Mouse (Mus musculus) kidney, embryonic 14.5 days (tissue): Measurements from ENCODE around the gene Tmem235. TPM values are rescaled to one million over a fixed set of nuclear protein-coding genes. Genes with fewer than 3 reads are reported as not detected.

Experiments
- ATAC-seq: fragments of 200-750 bp; cut with Nextera tagmentation; 2 replicates; pipeline ENCODE4 v1.8.0; 2017; ENCODE audit warnings: moderate number of reproducible peaks, mild to moderate bottlenecking, moderate TSS enrichment, moderate library complexity; ENCODE audit not compliant: low FRiP score, low TSS enrichment
- H3K27ac ChIP-seq: fragments of 300-500 bp; sonication (generic); 2 replicates; pipeline ENCODE4 v1.5.1; 2014; ENCODE audit warnings: low read depth, mild to moderate bottlenecking, low read length, moderate library complexity, mixed read lengths
- H3K27me3 ChIP-seq: fragments of 300-500 bp; sonication (generic); 2 replicates; pipeline ENCODE4 v1.6.1; 2014; ENCODE audit warnings: mild to moderate bottlenecking, low read length; ENCODE audit not compliant: control insufficient read depth, insufficient read depth
- H3K36me3 ChIP-seq: fragments of 300-500 bp; sonication (generic); 2 replicates; pipeline ENCODE4 v1.6.1; 2014; ENCODE audit warnings: low read length, mixed read lengths; ENCODE audit not compliant: control insufficient read depth, insufficient read depth
- H3K4me1 ChIP-seq: fragments of 300-500 bp; sonication (generic); 2 replicates; pipeline ENCODE4 v1.6.1; 2014; ENCODE audit warnings: low read length, mixed read lengths; ENCODE audit not compliant: control insufficient read depth, insufficient read depth
- H3K4me2 ChIP-seq: fragments of 300-500 bp; sonication (generic); replicated peaks from 2 replicates; pipeline ENCODE4 v1.6.1; 2014; ENCODE audit warnings: low read depth, mild to moderate bottlenecking, low read length
- H3K4me3 ChIP-seq: fragments of 300-500 bp; sonication (generic); 2 replicates; pipeline ENCODE4 v1.5.1; 2014; ENCODE audit warnings: mild to moderate bottlenecking, low read length
- H3K9ac ChIP-seq: fragments of 300-500 bp; sonication (generic); 2 replicates; pipeline ENCODE4 v1.6.1; 2014; ENCODE audit warnings: low read depth, mild to moderate bottlenecking, low read length, moderate library complexity
- H3K9me3 ChIP-seq: fragments of 300-500 bp; sonication (generic); 2 replicates; pipeline ENCODE4 v1.6.1; 2016; ENCODE audit warnings: low read length; ENCODE audit not compliant: control insufficient read depth
- WGBS: fragments of 180-500 bp; shearing (Covaris S2); extraction: QIAGEN DNeasy Blood & Tissue Kit; methylation state at CpG from one replicate; pipeline ENCODE4 v1.1.7; 2014; 5-methylcytosine and 5-hydroxymethylcytosine counted together
- polyA plus RNA-seq: library from polyadenylated mRNA; unstranded; fragments of >200 nt; fragmentation: Nextera tagmentation; extraction: Ambion mirVana; gene quantifications from 2 replicates; pipeline ENCODE4 v1.2.1, GENCODE M21; 2014

Tmem235 gene
- polyA plus RNA-seq, 1 experiment from 2014 or later, result not detected

DNA sequence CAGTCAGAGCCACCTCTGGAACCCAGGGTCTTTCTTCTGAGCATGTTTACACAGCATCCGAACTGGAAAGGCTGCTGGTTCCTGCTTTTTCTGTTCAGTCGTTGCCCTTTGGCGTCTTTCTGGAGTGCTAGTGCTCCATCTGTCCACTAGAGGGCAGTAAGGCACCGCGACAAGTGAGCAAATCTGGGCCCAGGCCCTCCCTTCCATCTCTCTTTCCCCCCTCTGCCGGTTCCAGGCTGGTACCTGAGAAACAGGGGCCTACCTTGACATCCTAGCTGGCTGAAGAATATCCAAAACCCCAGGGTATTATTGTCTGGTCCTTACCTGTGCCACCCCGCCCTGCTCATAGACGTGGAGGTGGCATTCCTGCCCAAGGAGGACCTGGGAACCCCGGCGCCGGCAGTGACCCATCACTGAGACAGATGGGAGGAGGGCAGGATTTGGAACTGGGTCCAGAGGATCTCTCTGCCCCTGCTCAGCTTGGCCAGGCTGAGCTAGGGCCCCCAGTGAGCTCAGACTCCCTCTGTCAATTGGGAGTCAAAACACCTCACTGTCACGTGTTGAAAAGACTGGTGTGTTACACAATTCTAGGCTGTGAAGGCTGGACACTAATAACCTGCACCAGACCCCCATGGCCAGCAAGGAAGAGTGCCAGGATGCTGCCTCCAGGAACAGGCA lies 10.3 kb downstream of the Tmem235 start:
- no peak overlapping the region for H3K4me3 ChIP-seq
- H3K9me3 ChIP-seq, result no peaks in the 10 kb centered on the region
- no peaks in the 10 kb centered on the region for H3K36me3 ChIP-seq
- no peak overlapping the region for H3K4me2 ChIP-seq
- 40% methylated on average over 12 of the region's 12 CpGs for WGBS
- ATAC-seq, result peak; percentile 23; the same call in 1 of the 2 replicates
- H3K27ac ChIP-seq, result no peak overlapping the region
- H3K27me3 ChIP-seq, result no peaks in the 10 kb centered on the region
- H3K4me1 ChIP-seq, result peaks cover 6% of the 10 kb centered on the region; the same call in 1 of the 2 replicates
- no peak overlapping the region for H3K9ac ChIP-seq

DNA sequence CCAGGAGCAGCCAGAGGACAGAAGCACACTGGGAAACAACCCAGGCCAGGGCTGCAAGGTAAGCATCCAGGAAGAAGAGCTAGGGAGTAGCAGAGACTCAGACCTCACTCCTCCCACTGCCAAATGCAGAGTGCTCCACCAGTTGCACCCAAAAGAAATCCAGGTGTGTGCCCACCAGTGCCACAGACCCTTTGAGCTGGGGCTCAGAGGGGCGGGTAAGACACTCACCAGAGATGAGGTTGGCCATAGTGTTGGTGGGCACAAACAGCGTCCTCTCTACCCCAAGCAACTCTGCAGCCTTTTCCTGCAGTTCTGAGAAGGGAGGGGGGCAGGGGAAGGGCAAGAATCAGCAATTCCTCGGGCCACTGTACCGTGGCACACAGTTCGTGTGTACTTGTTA lies 10.8 kb downstream of the Tmem235 start:
- no peak for ATAC-seq
- Histone ChIP-seq H3K4me1 (peaks cover under 1% of the 10 kb centered on the region; the same call in 1 of the 2 replicates), H3K4me2 (no peak overlapping the region), H3K9ac (no peak overlapping the region), H3K27me3 (no peaks in the 10 kb centered on the region), H3K4me3 (no peak overlapping the region), H3K27ac (no peak overlapping the region), H3K36me3 (no peaks in the 10 kb centered on the region), H3K9me3 (no peaks in the 10 kb centered on the region)
- 66% methylated on average over 5 of the region's 5 CpGs for WGBS

DNA sequence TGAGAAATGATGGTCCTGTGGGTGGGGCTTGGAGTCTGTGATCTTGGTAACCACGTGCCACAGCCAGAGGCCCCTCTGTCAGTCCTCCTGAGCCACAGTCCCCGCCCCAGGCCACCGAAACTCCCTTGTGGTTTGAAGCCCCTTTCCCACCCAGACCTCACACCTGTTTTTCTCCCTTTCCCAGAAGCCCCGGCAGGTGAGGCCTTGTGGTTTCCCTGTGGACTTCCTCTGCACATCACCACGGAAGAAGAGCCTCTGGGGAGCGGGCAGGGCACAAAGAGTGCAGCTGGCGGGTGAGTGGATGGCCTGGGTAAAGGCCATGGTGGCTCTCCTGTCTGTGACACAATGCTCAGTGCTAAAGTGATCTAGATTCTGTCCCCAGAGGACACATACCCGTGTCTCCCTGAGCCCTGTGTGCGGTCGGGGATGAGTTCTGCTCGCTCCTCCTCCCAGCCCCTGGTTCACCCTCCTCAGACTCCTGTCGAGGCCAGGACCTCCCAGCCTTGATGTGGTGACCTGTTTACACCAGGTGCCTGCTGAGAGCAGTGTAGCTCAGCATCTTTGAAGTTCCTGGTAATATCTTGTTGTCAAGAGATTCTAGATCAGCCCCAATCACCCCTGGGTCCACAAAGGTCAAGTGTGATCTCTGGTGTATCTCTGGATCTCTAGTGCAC lies 11.5 kb downstream of the Tmem235 start:
- H3K36me3 ChIP-seq, result no peaks in the 10 kb centered on the region
- ATAC-seq, result no peak
- no peak overlapping the region for H3K27ac ChIP-seq
- no peaks in the 10 kb centered on the region for H3K4me1 ChIP-seq
- H3K4me3 ChIP-seq, result no peak overlapping the region
- WGBS, result 63% methylated on average over 12 of the region's 12 CpGs
- no peak overlapping the region for H3K9ac ChIP-seq
- no peaks in the 10 kb centered on the region for H3K27me3 ChIP-seq
- no peaks in the 10 kb centered on the region for H3K9me3 ChIP-seq
- no peak overlapping the region for H3K4me2 ChIP-seq

DNA sequence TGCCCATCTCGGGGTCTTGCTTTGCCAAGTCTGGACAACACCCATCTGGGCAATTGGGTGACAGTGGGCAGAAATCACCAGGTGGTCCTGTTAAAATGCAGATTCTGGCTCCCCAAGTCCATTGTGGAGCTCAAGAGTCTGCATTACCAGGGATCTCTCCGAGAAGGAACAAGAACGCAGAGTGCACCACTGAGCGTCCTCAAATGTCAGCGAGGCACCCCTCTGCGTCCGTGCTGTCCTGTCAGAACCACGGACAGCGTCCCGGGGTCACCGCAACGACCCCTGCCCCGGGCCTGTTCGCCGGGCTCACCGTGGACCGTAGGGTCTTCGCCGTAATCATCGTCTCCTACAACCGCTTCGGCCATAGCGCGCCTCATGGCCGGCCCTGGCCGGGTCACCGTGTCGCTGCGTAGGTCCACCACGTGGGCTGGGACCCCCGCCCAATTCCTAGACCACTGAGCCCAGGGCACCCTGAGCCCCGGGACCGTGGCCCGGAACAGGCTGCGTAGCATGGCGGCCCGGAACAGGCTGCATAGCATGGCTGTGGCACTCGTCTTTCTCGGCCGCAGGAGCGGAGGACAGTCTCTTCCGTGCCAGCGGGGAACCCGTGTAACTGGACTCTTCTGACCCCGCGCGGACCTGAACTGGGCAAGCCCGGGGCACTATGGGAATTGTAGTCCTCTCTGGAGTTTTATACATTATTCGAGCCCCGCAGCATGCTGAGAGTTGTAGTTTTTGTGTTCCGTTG lies 12.5 kb downstream of the Tmem235 start, which contains the start of gene Tha1:
Gene Tha1 (minus strand): TSS at position 621 of the 748 bp plus-strand sequence.
- peak within 1 kb of the TSS; percentile 97 for H3K4me2 ChIP-seq
- H3K36me3 ChIP-seq, result no peaks in the 10 kb centered on the region
- peak within 1 kb of the TSS; percentile 54 for H3K9ac ChIP-seq
- H3K27ac ChIP-seq, result no peak within 1 kb of the TSS
- no peaks in the 10 kb centered on the region for H3K27me3 ChIP-seq
- WGBS, result 1% methylated on average over 51 of the region's 51 CpGs
- H3K9me3 ChIP-seq, result no peaks in the 10 kb centered on the region
- peak within 1 kb of the TSS; percentile 58 for H3K4me3 ChIP-seq
- ATAC-seq, result peak; percentile 83
- H3K4me1 ChIP-seq, result peaks cover 3% of the 10 kb centered on the region

DNA sequence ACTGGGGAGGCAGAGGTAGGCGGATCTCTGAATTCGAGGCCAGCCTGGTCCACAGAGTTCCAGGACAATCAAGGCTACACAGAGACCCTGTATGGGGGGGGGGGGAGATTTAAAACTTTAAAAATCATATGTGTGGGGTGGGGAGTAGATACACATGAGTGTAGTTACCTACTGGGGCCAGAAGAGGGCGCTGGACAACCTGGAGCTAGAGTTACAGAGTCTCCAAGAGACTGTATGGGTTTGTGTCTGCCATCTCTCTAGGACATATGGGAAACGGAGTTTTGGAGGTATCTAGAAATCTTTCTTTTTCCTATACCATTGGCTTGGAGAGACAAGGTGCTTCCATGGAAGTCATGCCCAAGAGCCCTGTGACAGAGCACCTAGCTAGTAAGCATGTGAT lies 13.9 kb downstream of the Tmem235 start:
- Histone ChIP-seq H3K36me3 (no peaks in the 10 kb centered on the region), H3K4me1 (peaks cover 15% of the 10 kb centered on the region), H3K27ac (no peak overlapping the region), H3K27me3 (no peaks in the 10 kb centered on the region), H3K9me3 (no peaks in the 10 kb centered on the region), H3K4me2 (no peak overlapping the region), H3K4me3 (no peak overlapping the region), H3K9ac (no peak overlapping the region)
- WGBS, result 64% methylated on average over 4 of the region's 4 CpGs
- no peak for ATAC-seq

DNA sequence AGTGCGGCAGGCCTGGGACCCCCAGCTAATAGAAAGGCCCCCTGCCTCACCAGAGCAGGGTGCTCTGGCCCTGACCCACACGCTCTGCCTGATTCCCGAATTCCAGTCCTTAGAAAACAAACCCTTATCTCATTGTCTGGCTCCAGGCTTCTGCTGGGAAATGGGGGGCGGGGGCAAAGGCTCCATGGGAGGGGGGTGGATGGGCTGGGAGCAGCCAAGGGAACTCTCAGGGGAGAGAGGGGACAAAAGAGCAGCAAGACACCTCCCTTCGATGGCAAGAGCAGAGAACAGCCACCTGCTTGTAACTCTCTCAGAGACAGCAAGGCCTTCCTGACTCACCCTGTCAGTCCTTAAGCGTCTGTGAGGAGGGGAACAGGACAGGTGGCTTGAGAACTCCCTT lies 15.1 kb downstream of the Tmem235 start:
- H3K27me3 ChIP-seq, result no peaks in the 10 kb centered on the region
- H3K4me3 ChIP-seq, result no peak overlapping the region
- no peak overlapping the region for H3K27ac ChIP-seq
- WGBS, result 40% methylated on average over 6 of the region's 6 CpGs
- peaks cover 22% of the 10 kb centered on the region for H3K4me1 ChIP-seq
- H3K9me3 ChIP-seq, result no peaks in the 10 kb centered on the region
- no peak for ATAC-seq
- no peak overlapping the region for H3K4me2 ChIP-seq
- H3K36me3 ChIP-seq, result no peaks in the 10 kb centered on the region
- H3K9ac ChIP-seq, result no peak overlapping the region

DNA sequence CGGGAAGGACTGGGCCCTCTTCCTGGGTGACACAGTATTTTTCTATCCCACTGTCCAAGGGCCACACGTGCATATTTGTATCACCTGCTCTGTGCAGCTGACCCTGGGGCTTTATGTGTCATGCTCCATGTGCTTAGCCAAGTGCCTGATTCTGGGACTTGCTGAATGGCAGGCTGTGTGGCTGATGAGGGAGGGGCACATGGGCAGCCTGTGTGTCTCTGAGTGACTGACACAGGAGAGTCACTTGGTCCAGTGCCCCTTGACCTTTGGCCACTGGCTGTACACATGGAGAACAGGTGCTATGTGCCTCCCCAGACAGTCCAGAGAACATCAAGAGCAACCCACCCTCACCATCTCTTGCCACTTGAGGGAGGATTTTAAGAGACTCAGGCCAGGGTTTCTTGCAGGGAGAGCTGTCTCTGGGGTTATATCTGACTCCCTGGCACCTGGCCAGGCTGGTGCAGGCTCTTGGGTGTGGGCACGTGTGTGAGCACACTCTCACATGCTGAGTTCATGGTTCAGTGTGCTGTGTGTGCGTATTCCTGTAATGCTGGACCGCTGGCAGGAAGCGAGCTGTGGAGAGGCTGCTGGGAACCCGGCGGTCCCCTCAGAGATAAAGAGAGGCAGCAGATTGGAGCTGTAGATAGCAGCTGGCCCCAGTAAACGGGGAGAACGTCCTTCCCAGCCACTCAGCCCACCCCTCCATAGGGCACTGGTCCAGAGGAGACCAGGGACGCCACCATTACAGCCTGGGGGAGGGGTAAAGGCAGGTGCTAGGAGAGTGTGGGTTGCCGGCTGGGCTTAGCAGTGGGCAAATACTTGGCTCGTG lies 17.6 kb downstream of the Tmem235 start:
- 0 out of 2 replicates have a peak overlapping the region, but pooled peaks have one; percentile 18 for H3K9ac ChIP-seq
- 24% methylated on average over 13 of the region's 13 CpGs for WGBS
- H3K4me1 ChIP-seq, result peaks cover 43% of the 10 kb centered on the region
- H3K36me3 ChIP-seq, result no peaks in the 10 kb centered on the region
- H3K27ac ChIP-seq, result peak overlapping the region; percentile 48; the same call in 1 of the 2 replicates
- peak; percentile 25 for ATAC-seq
- no peak overlapping the region; the same call in 1 of the 2 replicates for H3K4me2 ChIP-seq
- no peaks in the 10 kb centered on the region for H3K9me3 ChIP-seq
- H3K4me3 ChIP-seq, result no peak overlapping the region
- H3K27me3 ChIP-seq, result no peaks in the 10 kb centered on the region

DNA sequence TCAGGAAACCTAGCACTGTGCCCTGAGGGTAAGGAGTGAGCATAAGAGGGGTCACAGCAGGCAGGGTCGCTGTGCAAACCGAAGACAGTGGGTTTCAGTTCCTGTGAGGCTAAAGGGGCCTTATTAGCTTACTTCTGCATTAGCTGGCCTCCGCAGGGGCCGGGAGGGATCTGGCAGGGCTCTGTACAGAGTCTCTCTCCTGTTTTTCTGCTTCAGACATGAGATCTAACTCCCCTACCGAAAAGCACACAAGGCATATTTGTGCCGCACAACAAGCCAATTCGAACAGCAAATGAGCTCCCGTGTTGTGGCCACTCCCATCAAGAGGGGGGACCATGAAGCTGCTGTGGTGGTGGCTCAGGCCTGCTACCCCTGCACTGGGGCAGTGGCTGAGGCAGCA lies 18.3 kb downstream of the Tmem235 start:
- Histone ChIP-seq H3K4me2 (no peak overlapping the region), H3K4me1 (peaks cover 43% of the 10 kb centered on the region), H3K36me3 (no peaks in the 10 kb centered on the region), H3K9me3 (no peaks in the 10 kb centered on the region), H3K27me3 (no peaks in the 10 kb centered on the region), H3K4me3 (no peak overlapping the region), H3K27ac (peak overlapping the region; percentile 48; the same call in 1 of the 2 replicates), H3K9ac (no peak overlapping the region)
- no peak for ATAC-seq
- 31% methylated on average over 8 of the region's 8 CpGs for WGBS
